Mouse (Mus musculus): ENCODE data around the gene Shc4.
A peak's percentile ranks its signal among the peaks of the same experiment; 100 is the strongest.

Gene Shc4

GRCm38 (mm10) chr2:125685441-125686150 lies 38.4 kb downstream of the Shc4 start:
- DNase-seq (ENCODE audit: low spot score in 2 of 2) = no peak

GRCm38 (mm10) chr2:125684559-125685440 lies 39.1 kb downstream of the Shc4 start:
- no peak for DNase-seq (ENCODE audit: low spot score in 2 of 2)

- no peak for DNase-seq (ENCODE audit: low spot score in 2 of 2)
Observed at GRCm38 (mm10) chr2:125683895-125684294, 40.1 kb downstream of the Shc4 start.

- no peak for DNase-seq (ENCODE audit: low spot score in 2 of 2)
Observed at GRCm38 (mm10) chr2:125681811-125682210, 42.1 kb downstream of the Shc4 start.

GRCm38 (mm10) chr2:125672957-125673631 lies 50.9 kb downstream of the Shc4 start, which contains the start of gene Eid1:
Eid1 (plus strand) TSS chr2:125673095.
- peak; percentile 70 to 80 for DNase-seq (ENCODE audit: low spot score in 2 of 2)

DNA sequence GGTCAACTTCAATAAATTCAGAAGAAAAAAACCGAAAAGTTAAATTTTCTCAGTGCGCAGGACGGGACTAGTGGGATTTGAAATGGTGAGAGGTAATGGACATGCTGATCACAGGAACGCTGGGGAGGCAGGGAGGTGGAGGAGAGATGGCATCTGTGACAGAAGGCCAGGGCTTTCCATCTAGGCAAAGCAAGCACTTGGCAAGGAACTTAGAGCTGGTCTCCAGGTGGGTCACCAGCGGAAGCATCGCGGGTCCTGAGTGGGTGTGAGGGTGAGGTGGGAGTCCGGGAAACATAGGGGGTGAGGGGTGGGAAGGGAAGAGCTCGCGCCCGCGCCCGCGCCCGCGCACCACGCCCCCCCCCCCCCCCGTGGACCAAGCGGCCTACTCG lies 51.4 kb downstream of the Shc4 start:
- peak in 1 of 2 experiments; percentile 38 for DNase-seq (ENCODE audit: low spot score in 2 of 2)

- DNase-seq (ENCODE audit: low spot score in 2 of 2) = no peak
Observed at GRCm38 (mm10) chr2:125670846-125671245, 53.1 kb downstream of the Shc4 start.

- no peak for DNase-seq (ENCODE audit: low spot score in 2 of 2)
Observed at GRCm38 (mm10) chr2:125667721-125668120, 56.2 kb downstream of the Shc4 start.

DNA sequence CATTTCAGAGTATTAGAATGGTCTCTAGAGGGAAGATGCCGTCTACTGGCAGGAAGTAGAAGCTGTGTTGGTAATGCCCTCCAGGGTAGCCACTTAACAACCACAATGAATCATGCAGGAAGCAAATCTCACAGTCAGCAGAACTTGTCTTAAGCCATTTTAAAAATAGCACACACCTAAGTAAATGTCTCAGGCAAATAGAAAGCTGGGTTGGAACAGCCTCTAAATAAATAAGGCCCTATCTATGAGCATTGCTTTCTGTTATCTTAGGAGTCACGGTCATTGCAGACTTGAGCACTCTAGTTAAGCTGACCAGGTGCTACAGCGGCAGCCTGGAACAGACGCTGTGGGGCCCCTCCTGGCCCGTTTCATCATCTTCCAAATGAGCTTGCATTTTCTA lies 56.8 kb downstream of the Shc4 start:
- no peak for DNase-seq (ENCODE audit: low spot score in 2 of 2)

DNA sequence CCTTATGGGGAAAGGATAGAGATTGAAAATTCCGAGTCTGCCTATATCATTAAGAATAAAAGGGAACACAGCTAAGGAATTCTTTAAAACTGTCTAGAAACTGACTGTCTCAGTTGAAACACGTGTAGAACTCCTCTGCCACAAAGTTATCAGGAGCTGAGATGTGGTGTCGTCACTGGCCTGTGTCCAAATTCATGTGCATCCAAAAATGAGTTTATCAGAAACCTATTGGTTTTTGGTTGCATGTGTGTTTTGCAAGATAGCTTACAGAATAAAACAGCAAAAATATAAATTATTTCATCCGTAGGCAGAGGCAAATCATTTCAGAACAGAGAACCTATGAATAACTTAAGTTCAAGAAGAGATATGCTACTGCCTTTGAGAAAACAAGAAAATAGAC lies 57.3 kb downstream of the Shc4 start:
- DNase-seq (ENCODE audit: low spot score in 2 of 2) = no peak

DNA sequence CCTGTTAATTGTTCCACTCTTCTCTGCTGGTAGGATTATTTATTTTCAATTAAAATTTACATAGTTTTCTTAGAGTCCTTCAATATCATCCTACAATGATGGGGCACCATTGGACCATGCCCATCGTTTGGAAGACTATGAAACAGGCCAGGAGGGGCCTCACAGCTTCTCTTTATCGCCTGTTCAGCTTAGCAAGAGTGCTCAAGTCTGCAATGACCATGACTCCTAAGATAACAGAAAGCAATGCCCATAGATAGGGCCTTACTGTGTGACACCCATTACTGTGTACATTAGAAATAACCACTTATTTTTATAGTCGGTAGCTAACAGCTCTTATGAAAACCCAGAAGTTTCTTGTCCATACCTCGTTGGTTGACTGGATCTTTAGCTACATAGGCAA lies 58.0 kb downstream of the Shc4 start:
- no peak for DNase-seq (ENCODE audit: low spot score in 2 of 2)

- no peak for DNase-seq (ENCODE audit: low spot score in 2 of 2)
Observed at GRCm38 (mm10) chr2:125665213-125665612, 58.7 kb downstream of the Shc4 start.

GRCm38 (mm10) chr2:125662517-125662916 lies 61.4 kb downstream of the Shc4 start:
- no peak for DNase-seq (ENCODE audit: low spot score in 2 of 2)

DNA sequence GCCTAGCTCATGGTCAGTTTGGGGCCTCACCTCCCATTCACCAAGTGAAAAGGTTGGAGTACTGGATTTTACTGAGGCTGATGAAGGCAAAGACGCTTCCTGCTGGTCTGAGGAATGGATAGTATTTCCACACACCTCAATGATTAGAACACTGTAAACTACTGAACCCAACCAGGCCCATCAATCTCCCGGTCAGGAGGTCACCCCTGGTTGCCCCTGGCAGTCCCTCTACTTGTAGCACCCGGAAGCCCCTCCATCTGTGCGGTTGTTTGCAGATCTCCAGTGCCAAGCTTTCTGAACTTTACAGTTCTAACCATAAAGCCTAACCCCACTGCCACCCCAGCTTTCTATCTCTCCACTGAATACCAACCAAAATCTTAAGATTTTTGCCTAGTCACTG lies 62.8 kb downstream of the Shc4 start:
- no peak for DNase-seq (ENCODE audit: low spot score in 2 of 2)

DNA sequence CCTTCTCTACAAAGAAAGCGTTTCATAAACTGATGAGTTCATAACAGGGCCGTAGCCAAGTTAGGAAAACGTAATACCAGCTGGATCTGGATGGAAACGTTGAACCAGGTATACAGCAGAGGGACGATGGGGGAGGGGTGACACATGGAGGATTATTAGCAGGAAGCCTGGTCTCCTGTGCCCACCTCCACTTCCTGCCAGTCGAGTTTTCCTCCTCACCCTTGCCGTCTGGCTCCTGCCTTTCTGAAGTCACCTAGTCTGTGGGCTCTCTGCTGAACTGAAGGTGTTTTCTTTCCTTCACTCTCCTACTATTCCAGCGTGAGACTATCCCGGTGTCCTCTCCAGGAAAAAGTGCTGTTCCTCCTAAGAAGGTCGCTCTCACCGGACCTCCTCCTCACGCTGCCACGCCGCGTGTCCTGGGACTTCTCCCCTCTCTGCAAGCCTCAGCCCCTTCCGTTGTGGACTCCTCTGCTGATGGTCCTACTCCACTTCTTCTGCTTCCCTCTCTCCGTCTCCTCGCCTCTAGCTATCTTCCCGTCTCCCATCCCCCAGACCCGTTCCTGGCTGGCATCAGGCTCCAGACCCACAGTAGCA lies 63.3 kb downstream of the Shc4 start:
- DNase-seq (ENCODE audit: low spot score in 2 of 2) = no peak

DNA sequence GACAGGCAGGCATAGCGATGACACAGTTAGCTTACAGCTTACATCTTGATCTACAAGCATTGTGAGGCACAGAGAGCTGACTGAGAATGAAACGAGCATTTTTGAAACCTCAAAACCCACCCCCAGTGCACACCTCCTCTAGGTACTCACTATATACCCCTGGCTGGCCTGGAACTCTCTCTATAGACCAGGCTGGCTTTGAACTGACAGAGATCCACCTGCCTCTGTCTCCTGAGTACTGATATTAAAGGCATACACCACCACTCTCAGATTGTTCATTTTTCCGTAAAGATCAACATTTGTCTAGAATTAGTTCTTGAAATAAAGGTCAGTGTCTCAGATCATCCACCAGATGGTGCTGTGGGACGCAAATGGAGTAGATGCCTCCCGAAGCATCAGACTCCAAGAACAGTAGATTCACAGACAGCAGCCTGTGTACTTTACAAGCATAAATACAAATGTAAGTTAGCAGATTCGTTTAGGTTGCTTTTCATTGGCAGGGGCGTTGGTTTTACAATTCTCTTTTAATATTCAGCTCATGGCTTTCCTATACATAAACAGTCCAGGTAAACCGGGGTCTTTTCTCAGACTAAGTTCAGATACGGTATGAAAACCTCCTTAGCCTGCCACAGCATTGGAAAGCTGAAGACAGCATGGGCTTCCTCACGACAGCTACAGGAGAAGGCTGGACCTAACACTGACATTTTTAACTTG lies 64.0 kb downstream of the Shc4 start:
- DNase-seq (ENCODE audit: low spot score in 2 of 2) = peak in 1 of 2 experiments; percentile 50

DNA sequence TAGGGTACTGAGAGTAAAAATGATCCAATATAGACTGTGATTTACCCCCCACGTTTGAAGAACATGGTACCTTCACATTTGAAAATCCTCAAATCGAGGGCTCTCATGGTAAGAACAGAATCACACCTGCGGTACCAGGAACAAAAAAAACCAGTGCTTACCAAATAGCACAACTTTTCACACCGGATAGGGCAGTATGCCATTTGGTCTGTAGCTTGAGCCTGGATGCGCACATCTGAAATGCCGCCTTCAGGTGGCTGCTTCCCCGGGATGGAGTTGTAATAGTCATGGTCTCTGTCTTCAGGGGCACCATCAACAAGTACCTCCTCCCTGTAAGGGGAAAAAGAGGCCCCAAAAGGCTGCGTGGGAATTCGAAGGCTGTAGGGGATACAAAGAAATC lies 68.6 kb downstream of the Shc4 start:
- DNase-seq (ENCODE audit: low spot score in 2 of 2) = no peak

GRCm38 (mm10) chr2:125653286-125653685 lies 70.7 kb downstream of the Shc4 start:
- no peak for DNase-seq (ENCODE audit: low spot score in 2 of 2)

GRCm38 (mm10) chr2:125651563-125651962 lies 72.4 kb downstream of the Shc4 start:
- no peak for DNase-seq (ENCODE audit: low spot score in 2 of 2)

- no peak for DNase-seq (ENCODE audit: low spot score in 2 of 2)
Observed at GRCm38 (mm10) chr2:125650742-125651352, 73.1 kb downstream of the Shc4 start.

DNA sequence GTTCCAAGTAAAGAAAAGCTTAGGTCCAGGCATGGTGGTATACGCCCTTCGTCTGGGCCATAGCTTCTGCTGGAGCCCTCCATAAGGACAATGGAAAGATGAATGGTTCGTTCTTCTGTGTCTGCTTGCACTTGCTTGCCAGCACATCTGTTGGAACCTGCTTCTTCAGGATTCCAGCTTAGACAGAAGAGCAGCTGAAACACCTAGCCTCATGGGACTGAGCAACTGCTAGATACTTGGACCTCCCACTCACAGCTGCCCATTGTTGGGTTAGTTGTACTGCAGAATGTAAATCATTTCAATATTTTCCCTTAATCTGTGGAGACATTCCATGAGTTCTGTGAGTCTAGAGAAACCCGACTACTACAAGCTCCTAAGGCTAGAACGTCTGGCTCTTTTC lies 73.9 kb downstream of the Shc4 start:
- no peak for DNase-seq (ENCODE audit: low spot score in 2 of 2)
